Mouse (Mus musculus): ENCODE results near the gene Napa.

Gene Napa

GRCm38 (mm10) chr7:16094592-16094991 lies 3.7 kb upstream of the Napa start:
- DNase-seq (ENCODE audit: low read depth, low spot score) = no peak

GRCm38 (mm10) chr7:16099901-16100300 lies 1.6 kb downstream of the Napa start:
- no peak for DNase-seq (ENCODE audit: low read depth, low spot score)

GRCm38 (mm10) chr7:16101081-16101480 lies 2.8 kb downstream of the Napa start:
- no peak for DNase-seq (ENCODE audit: low read depth, low spot score)

- no peak for DNase-seq (ENCODE audit: low read depth, low spot score)
These were observed 3.6 kb downstream of the Napa start for GRCm38 (mm10) chr7:16101726-16102475.

GRCm38 (mm10) chr7:16102686-16103226 lies 4.5 kb downstream of the Napa start:
- no peak for DNase-seq (ENCODE audit: low read depth, low spot score)

GRCm38 (mm10) chr7:16103760-16104159 lies 5.5 kb downstream of the Napa start:
- DNase-seq (ENCODE audit: low read depth, low spot score) = no peak

- DNase-seq (ENCODE audit: low read depth, low spot score) = no peak
These were observed 6.5 kb downstream of the Napa start for GRCm38 (mm10) chr7:16104611-16105388.

- no peak for DNase-seq (ENCODE audit: low read depth, low spot score)
These were observed 10.8 kb downstream of the Napa start for GRCm38 (mm10) chr7:16108886-16109542.

GRCm38 (mm10) chr7:16110158-16110557 lies 11.9 kb downstream of the Napa start:
- DNase-seq (ENCODE audit: low read depth, low spot score) = no peak

- no peak for DNase-seq (ENCODE audit: low read depth, low spot score)
These were observed 13.2 kb downstream of the Napa start for GRCm38 (mm10) chr7:16111284-16112090.

GRCm38 (mm10) chr7:16116418-16116817 lies 18.2 kb downstream of the Napa start:
- DNase-seq (ENCODE audit: low read depth, low spot score) = no peak

- DNase-seq (ENCODE audit: low read depth, low spot score) = no peak
These were observed 18.8 kb downstream of the Napa start for GRCm38 (mm10) chr7:16117100-16117499.

- peak; percentile 73 for DNase-seq (ENCODE audit: low read depth, low spot score)
These were observed 21.5 kb downstream of the Napa start, which contains the start of gene Kptn for GRCm38 (mm10) chr7:16119569-16120261. TSS of gene Kptn (plus strand) at chr7:16119895.

GRCm38 (mm10) chr7:16120262-16120600 lies 22.0 kb downstream of the Napa start:
- DNase-seq (ENCODE audit: low read depth, low spot score) = no peak

GRCm38 (mm10) chr7:16125829-16126228 lies 27.6 kb downstream of the Napa start:
- no peak for DNase-seq (ENCODE audit: low read depth, low spot score)

- DNase-seq (ENCODE audit: low read depth, low spot score) = no peak
These were observed 30.1 kb downstream of the Napa start for GRCm38 (mm10) chr7:16128344-16128743.

GRCm38 (mm10) chr7:16128899-16129298 lies 30.6 kb downstream of the Napa start:
- DNase-seq (ENCODE audit: low read depth, low spot score) = no peak

GRCm38 (mm10) chr7:16129421-16129845 lies 31.2 kb downstream of the Napa start, which contains the start of gene Slc8a2:
TSS of gene Slc8a2 (plus strand) at chr7:16129826.
- peak; percentile 86 for DNase-seq (ENCODE audit: low read depth, low spot score)

GRCm38 (mm10) chr7:16129846-16130691 lies 31.8 kb downstream of the Napa start:
- peak; percentile 57 for DNase-seq (ENCODE audit: low read depth, low spot score)
